In genomic region chr6:82860485-82860884, GRCm38 (mm10) we compare ENCODE assay signal across 17 mouse cellular contexts.
"Had no signal": no experiment of that assay in that cellular context is flagged by ENCODE, and none has a peak within 500 bp of the region (broad histone marks: within the 10 kb centered on the region; RNA-seq: fewer than 3 reads in every experiment).

No protein-coding gene starts in this region.

- H3K4me1 ChIP-seq: lung, embryonic 15.5 days; midbrain, embryonic 15.5 days; neural tube, embryonic 12.5 days had no signal

- H3K27me3 ChIP-seq: liver, embryonic 13.5 days; lung, embryonic 15.5 days; midbrain, embryonic 15.5 days; neural tube, embryonic 12.5 days had no signal

- DNase-seq: liver, embryonic 13.5 days; liver, postnatal 0 days; lung, postnatal 14 days; retina, postnatal 1 day; right cerebral cortex, postnatal 4 days; spleen, adult 18-20 months; thymus, adult 18-20 months; thymus, postnatal 14 days had no signal

- H3K9me3 ChIP-seq: limb, embryonic 10.5 days; liver, embryonic 13.5 days; lung, embryonic 15.5 days; midbrain, embryonic 15.5 days; neural tube, embryonic 12.5 days had no signal

- H3K4me2 ChIP-seq: liver, embryonic 13.5 days; lung, embryonic 15.5 days; midbrain, embryonic 11.5 days; midbrain, embryonic 15.5 days; neural tube, embryonic 12.5 days had no signal

- ATAC-seq: intestine, embryonic 16.5 days; liver, postnatal 0 days; midbrain, embryonic 15.5 days had no signal

- H3K4me3 ChIP-seq: left cerebral cortex, adult 2 months; limb, embryonic 10.5 days; liver, embryonic 13.5 days; lung, embryonic 15.5 days; megakaryocyte, embryonic 14.5 days; midbrain, embryonic 15.5 days; neural tube, embryonic 12.5 days had no signal

- H3K27ac ChIP-seq: left cerebral cortex, adult 2 months; limb, embryonic 10.5 days; liver, embryonic 13.5 days; lung, embryonic 15.5 days; macrophage; midbrain, embryonic 15.5 days; neural tube, embryonic 12.5 days had no signal

- H3K36me3 ChIP-seq: limb, embryonic 10.5 days; liver, embryonic 13.5 days; lung, embryonic 15.5 days; midbrain, embryonic 15.5 days; neural tube, embryonic 12.5 days had no signal

- H3K9ac ChIP-seq: liver, embryonic 13.5 days; liver, postnatal 0 days; lung, embryonic 15.5 days; midbrain, embryonic 15.5 days; neural tube, embryonic 12.5 days had no signal
